Mouse (Mus musculus) forebrain, embryonic 14.5 days (tissue): ENCODE data around the gene Tbc1d16. TPM values are rescaled to one million over a fixed set of nuclear protein-coding genes. Genes with fewer than 3 reads are reported as not detected.
A peak's percentile ranks its signal among the peaks of the same experiment; 100 is the strongest.
"Not testable (repeated sequence)": the region's sequence is repeated elsewhere in the genome, so short reads cannot be mapped to it uniquely, and the experiment has no call there.

ENCODE experiments used
- ATAC-seq: fragments of 200-750 bp; cut with Nextera tagmentation; 2 replicates; pipeline ENCODE4 v1.8.0; 2017; ENCODE audit warnings: mild to moderate bottlenecking, moderate library complexity
- DNase-seq: peaks from one replicate; pipeline ENCODE4 v3.0.0-alpha.2; 2015; ENCODE audit warnings: low spot score
- H3K27ac ChIP-seq: fragments of 300-500 bp; sonication (generic); 2 replicates; pipeline ENCODE4 v1.5.1; 2014; ENCODE audit warnings: low read depth, mild to moderate bottlenecking, control low read depth, low read length, moderate library complexity
- H3K27me3 ChIP-seq: fragments of 300-500 bp; sonication (generic); replicated peaks from 2 replicates; pipeline ENCODE4 v1.6.1; 2014; ENCODE audit warnings: low read length, control low read depth, mixed read lengths; ENCODE audit not compliant: control insufficient read depth, insufficient read depth
- H3K36me3 ChIP-seq: fragments of 300-500 bp; sonication (generic); 2 replicates; pipeline ENCODE4 v1.6.1; 2014; ENCODE audit warnings: low read length, control low read depth; ENCODE audit not compliant: control insufficient read depth, insufficient read depth
- H3K4me1 ChIP-seq: fragments of 300-500 bp; sonication (generic); 2 replicates; pipeline ENCODE4 v1.6.1; 2014; ENCODE audit warnings: antibody characterized with exemption, low read length, control low read depth; ENCODE audit not compliant: control insufficient read depth, insufficient read depth
- H3K4me2 ChIP-seq: fragments of 300-500 bp; sonication (generic); 2 replicates; pipeline ENCODE4 v1.6.1; 2014; ENCODE audit warnings: mild to moderate bottlenecking, control low read depth, low read length
- H3K4me3 ChIP-seq: fragments of 300-500 bp; sonication (generic); 2 replicates; pipeline ENCODE4 v1.5.1; 2014; ENCODE audit warnings: low read depth, low read length, control low read depth
- H3K9ac ChIP-seq: fragments of 300-500 bp; sonication (generic); 2 replicates; pipeline ENCODE4 v1.6.1; 2014; ENCODE audit warnings: mild to moderate bottlenecking, low read length, control low read depth, moderate library complexity
- H3K9me3 ChIP-seq: fragments of 300-500 bp; sonication (generic); replicated peaks from 2 replicates; pipeline ENCODE4 v1.6.1; 2016; ENCODE audit warnings: low read length, control low read depth, mixed read lengths; ENCODE audit not compliant: control insufficient read depth
- WGBS: fragments of 180-500 bp; shearing (Covaris S2); extraction: QIAGEN DNeasy Blood & Tissue Kit; methylation state at CpG from one replicate; pipeline ENCODE4 v1.1.7; 2014; 5-methylcytosine and 5-hydroxymethylcytosine counted together
- polyA plus RNA-seq: library from polyadenylated mRNA; unstranded; fragments of >200 nt; fragmentation: Nextera tagmentation; extraction: Ambion mirVana; gene quantifications from 2 replicates; pipeline ENCODE4 v1.2.1, GENCODE M21; 2014

Gene Tbc1d16
- polyA plus RNA-seq, result 24.6 and 35.8 TPM in 2 replicates

DNA sequence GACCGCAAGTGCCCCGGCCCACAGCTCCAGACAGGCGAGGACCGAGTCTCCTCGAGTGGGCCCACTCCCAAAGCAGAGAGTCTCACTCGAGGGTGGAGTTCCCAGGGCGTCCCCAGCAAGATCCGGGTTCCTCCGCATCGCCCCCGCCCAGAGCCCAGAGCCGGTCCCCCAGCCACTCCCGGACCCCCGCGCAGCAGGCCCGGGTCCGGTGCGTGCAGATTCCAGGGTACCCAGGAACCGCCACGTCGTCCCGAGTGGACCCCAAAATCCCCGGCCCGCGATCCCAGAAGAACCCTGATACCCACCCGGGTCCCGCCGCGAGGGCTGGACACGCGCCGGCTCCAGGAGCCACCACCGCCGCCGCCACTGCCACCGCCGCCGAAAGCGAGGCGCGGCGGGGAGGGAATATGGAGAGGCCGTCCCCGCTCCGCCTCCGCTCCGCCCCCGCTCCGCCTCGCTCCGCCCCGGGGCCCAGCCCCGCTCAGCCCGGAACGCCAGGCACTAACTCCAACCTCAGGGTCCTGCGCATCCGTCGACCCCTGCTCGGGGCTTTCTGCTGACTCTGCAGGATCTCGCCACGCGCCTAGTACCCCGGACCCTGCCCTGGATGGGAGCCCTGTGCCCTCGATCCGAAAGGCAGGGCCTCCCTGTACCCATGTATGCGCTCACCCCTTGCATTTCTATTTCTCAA lies at the start of gene Tbc1d16, which contains the start of gene Ccdc40:
Tbc1d16 (minus strand) TSS at position 409 of the 691 bp plus-strand sequence.
Ccdc40 (plus strand) TSS at position 482 of the 691 bp plus-strand sequence.
- Histone ChIP-seq H3K4me2 (peak within 1 kb of the TSS; percentile 100), H3K9me3 (no peaks in the 10 kb centered on the region), H3K27me3 (no peaks in the 10 kb centered on the region), H3K4me3 (peak within 1 kb of the TSS; percentile 70), H3K4me1 (peaks cover 43% of the 10 kb centered on the region), H3K9ac (peak within 1 kb of the TSS; percentile 91), H3K27ac (peak within 1 kb of the TSS; percentile 74; the same call in 1 of the 2 replicates), H3K36me3 (no peaks in the 10 kb centered on the region)
- DNase-seq (peak; percentile 84), ATAC-seq (peak; percentile 93)
- WGBS, result under 1% methylated on average over 39 of the region's 66 CpGs

GRCm38 (mm10) chr11:119273186-119273930 lies 45.1 kb upstream of the Tbc1d16 start:
- Histone ChIP-seq H3K9ac (no peak overlapping the region), H3K4me3 (no peak overlapping the region), H3K36me3 (peaks cover 18% of the 10 kb centered on the region), H3K27me3 (no peaks in the 10 kb centered on the region), H3K4me2 (no peak overlapping the region), H3K4me1 (peaks cover 8% of the 10 kb centered on the region), H3K9me3 (no peaks in the 10 kb centered on the region), H3K27ac (no peak overlapping the region)
- DNase-seq, result no peak
- no peak for ATAC-seq
- WGBS, result 88% methylated on average over 8 of the region's 8 CpGs

DNA sequence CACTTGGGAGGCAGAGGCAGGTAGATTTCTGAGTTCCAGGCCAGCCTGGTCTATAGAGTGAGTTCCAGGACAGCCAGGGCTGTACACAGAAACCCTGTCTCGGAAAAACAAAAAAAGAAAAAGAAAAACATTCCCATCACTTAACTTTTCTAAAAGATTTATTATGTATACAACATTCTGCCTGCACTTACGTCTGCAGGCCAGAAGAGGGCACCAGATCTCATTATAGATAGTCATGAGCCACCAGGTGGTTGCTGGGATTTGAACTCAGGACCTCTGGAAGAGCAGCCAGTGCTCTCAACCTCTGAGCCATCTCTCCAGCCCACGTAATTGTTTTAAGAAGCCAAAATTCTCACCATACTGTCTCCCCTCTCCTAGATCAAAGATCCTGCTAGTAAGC lies 44.2 kb upstream of the Tbc1d16 start:
- not testable (repeated sequence) for H3K9me3 ChIP-seq, H3K27me3 ChIP-seq, DNase-seq, H3K9ac ChIP-seq, H3K27ac ChIP-seq, ATAC-seq, H3K4me3 ChIP-seq, H3K4me2 ChIP-seq
- peaks cover 10% of the 10 kb centered on the region for H3K4me1 ChIP-seq
- peaks cover 18% of the 10 kb centered on the region for H3K36me3 ChIP-seq
- 60% methylated on average over 3 of the region's 3 CpGs for WGBS

GRCm38 (mm10) chr11:119268557-119269195 lies 40.4 kb upstream of the Tbc1d16 start:
- peak overlapping the region; percentile 93 for H3K4me2 ChIP-seq
- no peak overlapping the region for H3K27ac ChIP-seq
- peak overlapping the region; percentile 78; the same call in 1 of the 2 replicates for H3K9ac ChIP-seq
- WGBS, result 71% methylated on average over 16 of the region's 16 CpGs
- no peak for ATAC-seq
- peaks cover 5% of the 10 kb centered on the region; the same call in 1 of the 2 replicates for H3K36me3 ChIP-seq
- H3K27me3 ChIP-seq, result no peaks in the 10 kb centered on the region
- H3K4me1 ChIP-seq, result peaks cover 10% of the 10 kb centered on the region
- H3K4me3 ChIP-seq, result peak overlapping the region; percentile 61
- H3K9me3 ChIP-seq, result no peaks in the 10 kb centered on the region
- DNase-seq, result peak; percentile 25

- 6% methylated on average over 52 of the region's 52 CpGs for WGBS
- Histone ChIP-seq H3K36me3 (0 out of 2 replicates have a peak, but pooled peaks cover 5% of the 10 kb centered on the region), H3K4me2 (peak within 1 kb of the TSS; percentile 93), H3K27ac (no peak within 1 kb of the TSS), H3K9me3 (no peaks in the 10 kb centered on the region), H3K4me1 (peaks cover 10% of the 10 kb centered on the region), H3K27me3 (no peaks in the 10 kb centered on the region), H3K4me3 (peak within 1 kb of the TSS; percentile 61), H3K9ac (peak within 1 kb of the TSS; percentile 78)
- peak; percentile 96 for DNase-seq
- ATAC-seq, result peak; percentile 87
These were observed 39.7 kb upstream of the Tbc1d16 start, which contains the start of gene Gaa for GRCm38 (mm10) chr11:119267768-119268556. Gene Gaa (plus strand): TSS chr11:119267887.

DNA sequence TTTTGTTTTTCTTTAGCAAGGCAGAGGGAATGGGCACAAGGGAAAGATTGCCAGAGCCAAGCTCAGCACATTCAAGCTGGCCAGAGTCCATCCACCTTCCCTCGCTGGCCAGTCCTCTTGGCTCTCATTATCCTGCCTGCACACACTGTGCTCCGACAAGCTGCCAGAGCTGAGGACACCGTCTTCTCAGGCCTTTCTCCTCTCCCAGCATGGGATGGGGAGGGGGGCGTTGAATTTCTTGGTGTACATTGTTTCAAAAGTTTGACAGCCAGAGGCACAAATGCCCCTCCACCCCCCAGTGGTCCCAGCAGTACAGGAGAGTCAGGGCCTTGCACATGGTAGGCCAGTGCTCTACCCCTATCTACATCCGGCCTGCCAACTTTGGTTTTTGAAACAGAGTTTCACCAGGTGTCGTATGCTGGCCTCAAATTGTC lies 39.0 kb upstream of the Tbc1d16 start:
- no peak for DNase-seq
- H3K4me2 ChIP-seq, result peak overlapping the region; percentile 93

GRCm38 (mm10) chr11:119265811-119266210 lies 37.5 kb upstream of the Tbc1d16 start:
- H3K27ac ChIP-seq, result no peak overlapping the region
- H3K4me1 ChIP-seq, result peaks cover 10% of the 10 kb centered on the region
- DNase-seq (no peak), ATAC-seq (no peak)
- H3K27me3 ChIP-seq, result no peaks in the 10 kb centered on the region
- H3K36me3 ChIP-seq, result 0 out of 2 replicates have a peak, but pooled peaks cover 5% of the 10 kb centered on the region
- H3K4me3 ChIP-seq, result no peak overlapping the region
- WGBS, result 72% methylated on average over 7 of the region's 7 CpGs
- no peak overlapping the region for H3K4me2 ChIP-seq
- H3K9ac ChIP-seq, result no peak overlapping the region
- H3K9me3 ChIP-seq, result no peaks in the 10 kb centered on the region

More for the DNA sequence above, 39.0 kb upstream of the Tbc1d16 start:
- H3K9ac ChIP-seq, result peak overlapping the region; percentile 78
- peak; percentile 46 for ATAC-seq
- H3K4me3 ChIP-seq, result peak overlapping the region; percentile 61; the same call in 1 of the 2 replicates
- H3K9me3 ChIP-seq, result no peaks in the 10 kb centered on the region
- H3K27ac ChIP-seq, result no peak overlapping the region
- no peaks in the 10 kb centered on the region for H3K27me3 ChIP-seq
- peaks cover 10% of the 10 kb centered on the region for H3K4me1 ChIP-seq
- 23% methylated on average over 6 of the region's 6 CpGs for WGBS
- H3K36me3 ChIP-seq, result 0 out of 2 replicates have a peak, but pooled peaks cover 5% of the 10 kb centered on the region

- no peak overlapping the region for H3K4me3 ChIP-seq
- H3K4me2 ChIP-seq, result no peak overlapping the region
- H3K4me1 ChIP-seq, result peaks cover 10% of the 10 kb centered on the region
- DNase-seq (no peak), ATAC-seq (no peak)
- H3K27ac ChIP-seq, result no peak overlapping the region
- no peaks in the 10 kb centered on the region for H3K27me3 ChIP-seq
- H3K36me3 ChIP-seq, result 0 out of 2 replicates have a peak, but pooled peaks cover 8% of the 10 kb centered on the region
- no peaks in the 10 kb centered on the region for H3K9me3 ChIP-seq
- H3K9ac ChIP-seq, result no peak overlapping the region
- 95% methylated on average over 13 of the region's 13 CpGs for WGBS
These were observed 36.1 kb upstream of the Tbc1d16 start for GRCm38 (mm10) chr11:119264413-119264812.
